Mouse (Mus musculus): ENCODE data around the gene Rfc3.
"Not testable (repeated sequence)": the region's sequence is repeated elsewhere in the genome, so short reads cannot be mapped to it uniquely, and the experiment has no call there.

The Rfc3 gene

GRCm38 (mm10) chr5:151650700-151651410 lies at the start of gene Rfc3:
Gene Rfc3 (minus strand): TSS chr5:151651242.
- DNase-seq (ENCODE audit: low spot score in 2 of 2): peak; percentile 59 to 96

GRCm38 (mm10) chr5:151693636-151694035 lies 42.6 kb upstream of the Rfc3 start:
- DNase-seq (ENCODE audit: low spot score in 2 of 2): not testable (repeated sequence)

- DNase-seq (ENCODE audit: low spot score in 2 of 2): peak; percentile 42 to 82
Observed at GRCm38 (mm10) chr5:151686606-151687525, 35.8 kb upstream of the Rfc3 start.

- DNase-seq (ENCODE audit: low spot score in 2 of 2): no peak
Observed at GRCm38 (mm10) chr5:151662207-151662606, 11.2 kb upstream of the Rfc3 start.

GRCm38 (mm10) chr5:151651411-151651784 lies 356 bp upstream of the Rfc3 start:
- DNase-seq (ENCODE audit: low spot score in 2 of 2): no peak

- no peak for DNase-seq (ENCODE audit: low spot score in 2 of 2)
Observed at GRCm38 (mm10) chr5:151644845-151645244, 6.2 kb downstream of the Rfc3 start.

GRCm38 (mm10) chr5:151642867-151643266 lies 8.2 kb downstream of the Rfc3 start:
- DNase-seq (ENCODE audit: low spot score in 2 of 2): no peak

GRCm38 (mm10) chr5:151642102-151642501 lies 8.9 kb downstream of the Rfc3 start:
- DNase-seq (ENCODE audit: low spot score in 2 of 2): no peak

- DNase-seq (ENCODE audit: low spot score in 2 of 2): no peak
Observed at GRCm38 (mm10) chr5:151605921-151606320, 45.1 kb downstream of the Rfc3 start, which contains the start of gene Vmn2r18. Gene Vmn2r18 (minus strand): TSS chr5:151606021.

GRCm38 (mm10) chr5:151601696-151602095 lies 49.3 kb downstream of the Rfc3 start:
- no peak for DNase-seq (ENCODE audit: low spot score in 2 of 2)
